Comparison of ENCODE assay signal across 21 mouse cellular contexts in genomic region chr5:125574886-125575285, GRCm38 (mm10). TPM values are rescaled to one million over a fixed set of nuclear protein-coding genes. Genes with fewer than 3 reads are reported as not detected.
DNase-seq lines count a peak whose midpoint lies in the region; ATAC-seq lines count a peak whose summit lies in the region.
"Had no signal": no experiment of that assay in that cellular context is flagged by ENCODE, and none has a peak within 500 bp of the region (broad histone marks: within the 10 kb centered on the region; RNA-seq: fewer than 3 reads in every experiment).

No protein-coding gene starts in this region.

- 4% methylated on average over 8 of the region's 8 CpGs for WGBS in hindbrain, embryonic 10.5 days
- 3% methylated on average over 8 of the region's 8 CpGs for WGBS in hindbrain, embryonic 11.5 days
- 3% methylated on average over 8 of the region's 8 CpGs for WGBS in hindbrain, embryonic 15.5 days

- intact Hi-C loops in left cerebral cortex, postnatal 36 days (cut with DNase I): loop anchor here (5.0 kb wide), 1 partner anchor 43 kb away; the partner anchor contains the start of gene Tmem132b

- no peak overlapping the region for H3K27ac ChIP-seq in hindbrain, embryonic 10.5 days
- H3K27ac ChIP-seq in hindbrain, embryonic 11.5 days (ENCODE audit: low read depth, low read length): no peak overlapping the region
- 0 out of 2 replicates have a peak overlapping the region, but pooled peaks have one; percentile 5 for H3K27ac ChIP-seq in hindbrain, embryonic 15.5 days (replicated peaks)
- H3K27ac ChIP-seq: limb, embryonic 15.5 days; stomach, embryonic 15.5 days had no signal

- no peaks in the 10 kb centered on the region for H3K36me3 ChIP-seq in hindbrain, embryonic 10.5 days
- no peaks in the 10 kb centered on the region for H3K36me3 ChIP-seq in hindbrain, embryonic 11.5 days (ENCODE audit: control insufficient read depth, insufficient read depth, low read length)
- no peaks in the 10 kb centered on the region for H3K36me3 ChIP-seq in hindbrain, embryonic 15.5 days
- H3K36me3 ChIP-seq: G1E; limb, embryonic 15.5 days; stomach, embryonic 15.5 days had no signal

- DNase-seq in hindbrain, embryonic 10.5 days (ENCODE audit: low spot score): peak; percentile 18
- no peak for DNase-seq in hindbrain, embryonic 11.5 days (ENCODE audit: low spot score)
- peak; percentile 83 for DNase-seq in ES-CJ7 (ENCODE audit: low read depth, low spot score)
- DNase-seq in embryo, embryonic 11 days: peak; percentile 41
- no peak for DNase-seq in left cerebral cortex, postnatal 36 days (ENCODE audit: low spot score in 2 of 2)
- no peak for DNase-seq in thymus, postnatal 14 days
- DNase-seq in lung, postnatal 25 days (ENCODE audit: low spot score): no peak
- DNase-seq: adrenal gland, postnatal 25 days; cerebellum, adult 11 months; gastrocnemius, postnatal 25 days; heart, postnatal 4 days; kidney, adult 18-20 months; kidney, postnatal 4 days; lung, embryonic 14.5 days had no signal

- H3K27me3 ChIP-seq in hindbrain, embryonic 10.5 days (ENCODE audit: insufficient read depth, poor library complexity, severe bottlenecking): no peaks in the 10 kb centered on the region; the same call in 1 of the 2 replicates
- no peaks in the 10 kb centered on the region for H3K27me3 ChIP-seq in hindbrain, embryonic 11.5 days (ENCODE audit: control insufficient read depth, insufficient read depth, low read length)
- no peaks in the 10 kb centered on the region for H3K27me3 ChIP-seq in hindbrain, embryonic 15.5 days
- H3K27me3 ChIP-seq: limb, embryonic 15.5 days; stomach, embryonic 15.5 days had no signal

- no peak overlapping the region for H3K4me2 ChIP-seq in hindbrain, embryonic 11.5 days (replicated peaks; ENCODE audit: low read depth, low read length)
- no peak overlapping the region for H3K4me2 ChIP-seq in hindbrain, embryonic 15.5 days
- H3K4me2 ChIP-seq: heart, embryonic 11.5 days; limb, embryonic 15.5 days; lung, embryonic 14.5 days; stomach, embryonic 15.5 days had no signal

- no peak for ATAC-seq in hindbrain, embryonic 11.5 days (ENCODE audit: low FRiP score)
- no peak for ATAC-seq in hindbrain, embryonic 15.5 days (ENCODE audit: low FRiP score, low read depth)

- peaks cover 24% of the 10 kb centered on the region for H3K4me1 ChIP-seq in hindbrain, embryonic 10.5 days (replicated peaks)
- no peaks in the 10 kb centered on the region; the same call in 1 of the 2 replicates for H3K4me1 ChIP-seq in hindbrain, embryonic 11.5 days (replicated peaks; ENCODE audit: control insufficient read depth, insufficient read depth, low read length)
- peaks cover 14% of the 10 kb centered on the region for H3K4me1 ChIP-seq in hindbrain, embryonic 15.5 days (replicated peaks)
- H3K4me1 ChIP-seq: limb, embryonic 15.5 days; stomach, embryonic 15.5 days had no signal

- no peak overlapping the region for H3K9ac ChIP-seq in hindbrain, embryonic 11.5 days (ENCODE audit: low read depth, low read length)
- no peak overlapping the region for H3K9ac ChIP-seq in hindbrain, embryonic 15.5 days
- H3K9ac ChIP-seq: limb, embryonic 15.5 days; lung, embryonic 14.5 days; stomach, embryonic 15.5 days had no signal

- no peaks in the 10 kb centered on the region for H3K9me3 ChIP-seq in hindbrain, embryonic 10.5 days
- no peaks in the 10 kb centered on the region for H3K9me3 ChIP-seq in hindbrain, embryonic 11.5 days (ENCODE audit: control insufficient read depth, low read length)
- H3K9me3 ChIP-seq in hindbrain, embryonic 15.5 days: no peaks in the 10 kb centered on the region
- H3K9me3 ChIP-seq: limb, embryonic 15.5 days; stomach, embryonic 15.5 days had no signal

- no peak overlapping the region for H3K4me3 ChIP-seq in hindbrain, embryonic 10.5 days
- no peak overlapping the region for H3K4me3 ChIP-seq in hindbrain, embryonic 11.5 days (ENCODE audit: low read depth, low read length)
- H3K4me3 ChIP-seq in hindbrain, embryonic 15.5 days: no peak overlapping the region
- H3K4me3 ChIP-seq: limb, embryonic 15.5 days; stomach, embryonic 15.5 days had no signal

RNA-seq across cellular contexts. Expression of gene Tmem132b, which starts 43.3 kb away (rescaled TPM):
- 0.21 and 0.41 TPM in 2 replicates for polyA plus RNA-seq in hindbrain, embryonic 10.5 days (2016; fragmentation: Nextera tagmentation; extraction: Ambion mirVana)
- 0.70 and 0.74 TPM in 2 replicates for polyA plus RNA-seq in hindbrain, embryonic 11.5 days (2014; fragmentation: Nextera tagmentation; extraction: Ambion mirVana)
- polyA plus RNA-seq in hindbrain, embryonic 15.5 days (2015; fragmentation: Nextera tagmentation; extraction: Ambion mirVana): 6.2 and 6.4 TPM in 2 replicates
- total RNA-seq in left cerebral cortex, postnatal 36 days (2021): 100 to 1,000 TPM; 140 to 144 TPM
- total RNA-seq: common myeloid progenitor, adult 5-6 weeks; megakaryocyte progenitor cell, adult 5-6 weeks had no signal
- polyA plus RNA-seq: G1E; lung, embryonic 14.5 days had no signal

Comparison
In these comparisons a context has a peak if more than half of its experiments do, and no peak if none do; other contexts are left out.
1. DNase-seq: peak in hindbrain, embryonic 10.5 days (single experiment), ES-CJ7 (single experiment) and embryo, embryonic 11 days (single experiment); none in hindbrain, embryonic 11.5 days (single experiment), left cerebral cortex, postnatal 36 days (0 of 2), thymus, postnatal 14 days (single experiment) and lung, postnatal 25 days (single experiment).